Mouse (Mus musculus) intestine, embryonic 15.5 days (tissue): ENCODE measurements around the gene 1810010H24Rik. TPM values are rescaled to one million over a fixed set of nuclear protein-coding genes. Genes with fewer than 3 reads are reported as not detected.
"Not testable (repeated sequence)": the region's sequence is repeated elsewhere in the genome, so short reads cannot be mapped to it uniquely, and the experiment has no call there.

Experiments used
- ATAC-seq: fragments of 200-750 bp; cut with Nextera tagmentation; 2 replicates; pipeline ENCODE4 v1.8.0; 2017; ENCODE audit warnings: moderate TSS enrichment, moderate library complexity
- H3K27ac ChIP-seq: fragments of 300-500 bp; sonication (generic); 2 replicates; pipeline ENCODE4 v1.5.1; 2015; ENCODE audit warnings: mild to moderate bottlenecking, inconsistent platforms
- H3K27me3 ChIP-seq: fragments of 300-500 bp; sonication (generic); replicated peaks from 2 replicates; pipeline ENCODE4 v1.6.1; 2015; ENCODE audit warnings: inconsistent platforms
- H3K36me3 ChIP-seq: fragments of 300-500 bp; sonication (generic); 2 replicates; pipeline ENCODE4 v1.6.1; 2015; ENCODE audit warnings: inconsistent platforms
- H3K4me1 ChIP-seq: fragments of 300-500 bp; sonication (generic); replicated peaks from 2 replicates; pipeline ENCODE4 v1.6.1; 2015; ENCODE audit warnings: inconsistent platforms
- H3K4me2 ChIP-seq: fragments of 300-500 bp; sonication (generic); replicated peaks from 2 replicates; pipeline ENCODE4 v1.6.1; 2015; ENCODE audit warnings: mild to moderate bottlenecking, inconsistent platforms
- H3K4me3 ChIP-seq: fragments of 300-500 bp; sonication (generic); replicated peaks from 2 replicates; pipeline ENCODE4 v1.5.1; 2015; ENCODE audit warnings: inconsistent platforms
- H3K9ac ChIP-seq: fragments of 300-500 bp; sonication (generic); 2 replicates; pipeline ENCODE4 v1.6.1; 2015; ENCODE audit warnings: inconsistent platforms
- H3K9me3 ChIP-seq: fragments of 300-500 bp; sonication (generic); 2 replicates; pipeline ENCODE4 v1.6.1; 2016; ENCODE audit warnings: inconsistent platforms
- WGBS: fragments of 180-500 bp; shearing (Covaris S2); methylation state at CpG from one replicate; pipeline ENCODE4 v1.1.7; 2015; 5-methylcytosine and 5-hydroxymethylcytosine counted together
- polyA plus RNA-seq: library from polyadenylated mRNA; unstranded; fragments of >200 nt; fragmentation: Nextera tagmentation; extraction: Ambion mirVana; gene quantifications from 2 replicates; pipeline ENCODE4 v1.2.1, GENCODE M21; 2015

The 1810010H24Rik gene
- polyA plus RNA-seq, 1 experiment from 2014 or later: 3.0 TPM

- H3K9ac ChIP-seq, H3K27me3 ChIP-seq, ATAC-seq, H3K9me3 ChIP-seq, H3K4me3 ChIP-seq, H3K4me1 ChIP-seq, H3K4me2 ChIP-seq, H3K27ac ChIP-seq: not testable (repeated sequence)
- H3K36me3 ChIP-seq: peaks cover 60% of the 10 kb centered on the region
- WGBS: 93% methylated on average over 3 of the region's 3 CpGs
Measured at GRCm38 (mm10) chr11:107059634-107060033, 34.2 kb downstream of the 1810010H24Rik start.

- no peaks in the 10 kb centered on the region for H3K4me1 ChIP-seq
- WGBS: 83% methylated on average over 1 of the region's 1 CpGs
- ATAC-seq: no peak
Measured at GRCm38 (mm10) chr11:107060941-107061340, 35.5 kb downstream of the 1810010H24Rik start.

GRCm38 (mm10) chr11:107063067-107063466 lies 37.6 kb downstream of the 1810010H24Rik start:
- H3K4me1 ChIP-seq: no peaks in the 10 kb centered on the region
- ATAC-seq: no peak
- peaks cover 59% of the 10 kb centered on the region for H3K36me3 ChIP-seq
- H3K27ac ChIP-seq: no peak overlapping the region
- H3K9ac ChIP-seq: no peak overlapping the region
- H3K9me3 ChIP-seq: no peaks in the 10 kb centered on the region
- no peak overlapping the region for H3K4me2 ChIP-seq
- no peaks in the 10 kb centered on the region for H3K27me3 ChIP-seq
- no peak overlapping the region for H3K4me3 ChIP-seq
- 95% methylated on average over 3 of the region's 3 CpGs for whole genome bisulfite sequencing

More at GRCm38 (mm10) chr11:107060941-107061340, 35.5 kb downstream of the 1810010H24Rik start:
- no peak overlapping the region for H3K27ac ChIP-seq
- no peaks in the 10 kb centered on the region for H3K9me3 ChIP-seq
- H3K4me3 ChIP-seq: no peak overlapping the region
- no peaks in the 10 kb centered on the region for H3K27me3 ChIP-seq
- no peak overlapping the region for H3K9ac ChIP-seq
- no peak overlapping the region for H3K4me2 ChIP-seq
- H3K36me3 ChIP-seq: peaks cover 60% of the 10 kb centered on the region

- H3K4me1 ChIP-seq: no peaks in the 10 kb centered on the region
- H3K4me2 ChIP-seq: no peak overlapping the region
- H3K27me3 ChIP-seq: no peaks in the 10 kb centered on the region
- H3K9ac ChIP-seq: no peak overlapping the region
- H3K9me3 ChIP-seq: no peaks in the 10 kb centered on the region
- H3K36me3 ChIP-seq: peaks cover 48% of the 10 kb centered on the region
- no peak overlapping the region for H3K27ac ChIP-seq
- ATAC-seq: no peak
- WGBS: 91% methylated on average over 1 of the region's 1 CpGs
- H3K4me3 ChIP-seq: no peak overlapping the region
Measured at GRCm38 (mm10) chr11:107064590-107064989, 39.1 kb downstream of the 1810010H24Rik start.

- 86% methylated on average over 11 of the region's 11 CpGs for WGBS
- no peak overlapping the region for H3K27ac ChIP-seq
- no peaks in the 10 kb centered on the region for H3K27me3 ChIP-seq
- H3K4me3 ChIP-seq: no peak overlapping the region
- ATAC-seq: no peak
- H3K9ac ChIP-seq: no peak overlapping the region
- no peak overlapping the region for H3K4me2 ChIP-seq
- H3K36me3 ChIP-seq: peaks cover 47% of the 10 kb centered on the region
- no peaks in the 10 kb centered on the region for H3K9me3 ChIP-seq
- no peaks in the 10 kb centered on the region for H3K4me1 ChIP-seq
Measured at GRCm38 (mm10) chr11:107065216-107065785, 39.8 kb downstream of the 1810010H24Rik start.

Other genes starting within 250 kb of the 1810010H24Rik start
- 11.7 and 11.9 TPM in 2 replicates for gene Polg2, start 246.1 kb upstream of the 1810010H24Rik start, polyA plus RNA-seq
- 257 and 283 TPM in 2 replicates for gene Ddx5, start 236.5 kb upstream of the 1810010H24Rik start, polyA plus RNA-seq
- gene Cep95, start 236.4 kb upstream of the 1810010H24Rik start, polyA plus RNA-seq: 14.6 and 16.3 TPM in 2 replicates
- 11.3 and 12.0 TPM in 2 replicates for gene Smurf2, start 105.0 kb upstream of the 1810010H24Rik start, polyA plus RNA-seq
- gene Kpna2, start 26.1 kb upstream of the 1810010H24Rik start, polyA plus RNA-seq: 357 and 384 TPM in 2 replicates
- gene Bptf, start 106.4 kb downstream of the 1810010H24Rik start, polyA plus RNA-seq: 21.6 and 26.4 TPM in 2 replicates
- 44.7 and 47.5 TPM in 2 replicates for gene Nol11, start 163.7 kb downstream of the 1810010H24Rik start, polyA plus RNA-seq